Mouse (Mus musculus) lung, postnatal 0 days (tissue): ENCODE measurements around the gene Ext2. TPM values are rescaled to one million over a fixed set of nuclear protein-coding genes. Genes with fewer than 3 reads are reported as not detected.
A peak's percentile ranks its signal among the peaks of the same experiment; 100 is the strongest.

Experiments
- ATAC-seq: fragments of 200-750 bp; cut with Nextera tagmentation; 2 replicates; pipeline ENCODE4 v1.8.0; 2017; ENCODE audit warnings: moderate library complexity
- DNase-seq: peaks from one replicate; pipeline ENCODE4 v3.0.0-alpha.2; 2016; ENCODE audit warnings: low spot score
- H3K27ac ChIP-seq: fragments of 300-500 bp; sonication (generic); 2 replicates; pipeline ENCODE4 v1.5.1; 2014; ENCODE audit warnings: antibody characterized with exemption, mild to moderate bottlenecking, low read length, mixed read lengths
- H3K27me3 ChIP-seq: fragments of 300-500 bp; sonication (generic); replicated peaks from 2 replicates; pipeline ENCODE4 v1.6.1; 2014; ENCODE audit warnings: low read length, mixed read lengths; ENCODE audit not compliant: insufficient read depth
- H3K36me3 ChIP-seq: fragments of 300-500 bp; sonication (generic); 2 replicates; pipeline ENCODE4 v1.6.1; 2014; ENCODE audit warnings: low read length, mixed read lengths; ENCODE audit not compliant: insufficient read depth
- H3K4me1 ChIP-seq: fragments of 300-500 bp; sonication (generic); 2 replicates; pipeline ENCODE4 v1.6.1; 2014; ENCODE audit warnings: antibody characterized with exemption, low read depth, low read length, mixed read lengths; ENCODE audit not compliant: insufficient read depth
- H3K4me2 ChIP-seq: fragments of 300-500 bp; sonication (generic); replicated peaks from 2 replicates; pipeline ENCODE4 v1.6.1; 2014; ENCODE audit warnings: low read depth, mild to moderate bottlenecking, low read length, moderate library complexity, mixed read lengths
- H3K4me3 ChIP-seq: fragments of 300-500 bp; sonication (generic); 2 replicates; pipeline ENCODE4 v1.5.1; 2014; ENCODE audit warnings: low read depth, low read length
- H3K9ac ChIP-seq: fragments of 300-500 bp; sonication (generic); replicated peaks from 2 replicates; pipeline ENCODE4 v1.6.1; 2014; ENCODE audit warnings: low read depth, mild to moderate bottlenecking
- H3K9me3 ChIP-seq: fragments of 300-500 bp; sonication (generic); 2 replicates; pipeline ENCODE4 v1.6.1; 2016; ENCODE audit warnings: low read length, mixed read lengths
- CTCF ChIP-seq: IDR thresholded peaks from 2 replicates; pipeline ENCODE4 v1.5.1; 2016; ENCODE audit warnings: antibody characterized with exemption, mild to moderate bottlenecking
- EP300 ChIP-seq: IDR thresholded peaks from 2 replicates; pipeline ENCODE4 v1.6.1; 2016; ENCODE audit warnings: antibody characterized with exemption, mild to moderate bottlenecking, control low read depth
- WGBS: fragments of 180-500 bp; shearing (Covaris S2); extraction: QIAGEN DNeasy Blood & Tissue Kit; methylation state at CpG from one replicate; pipeline ENCODE4 v1.1.7; 2014; 5-methylcytosine and 5-hydroxymethylcytosine counted together
- polyA plus RNA-seq: library from polyadenylated mRNA; unstranded; fragments of >200 nt; fragmentation: Nextera tagmentation; extraction: Ambion mirVana; gene quantifications from 2 replicates; pipeline ENCODE4 v1.2.1, GENCODE M21; 2015

The Ext2 gene
- polyA plus RNA-seq, 1 experiment from 2014 or later, result 76.6 TPM

GRCm38 (mm10) chr2:93770895-93771294 lies 51.5 kb downstream of the Ext2 start:
- TF ChIP-seq EP300 (no peak), CTCF (no peak)

GRCm38 (mm10) chr2:93769875-93770274 lies 52.5 kb downstream of the Ext2 start:
- 79% methylated on average over 6 of the region's 6 CpGs for WGBS

More at GRCm38 (mm10) chr2:93770895-93771294, 51.5 kb downstream of the Ext2 start:
- no peaks in the 10 kb centered on the region for H3K27me3 ChIP-seq
- 77% methylated on average over 4 of the region's 4 CpGs for WGBS
- no peak overlapping the region for H3K9ac ChIP-seq
- no peak overlapping the region for H3K4me3 ChIP-seq
- DNase-seq (no peak), ATAC-seq (no peak)
- H3K4me1 ChIP-seq, result peaks cover 6% of the 10 kb centered on the region; the same call in 1 of the 2 replicates
- H3K27ac ChIP-seq, result no peak overlapping the region
- no peaks in the 10 kb centered on the region for H3K36me3 ChIP-seq
- no peak overlapping the region for H3K4me2 ChIP-seq
- no peaks in the 10 kb centered on the region for H3K9me3 ChIP-seq

GRCm38 (mm10) chr2:93765721-93766120 lies 56.6 kb downstream of the Ext2 start:
- no peak overlapping the region for H3K9ac ChIP-seq
- WGBS, result 95% methylated on average over 5 of the region's 5 CpGs
- no peaks in the 10 kb centered on the region for H3K4me1 ChIP-seq
- no peaks in the 10 kb centered on the region for H3K9me3 ChIP-seq
- no peaks in the 10 kb centered on the region for H3K27me3 ChIP-seq
- TF ChIP-seq EP300 (no peak), CTCF (no peak)
- no peak for ATAC-seq
- peaks cover 6% of the 10 kb centered on the region for H3K36me3 ChIP-seq
- H3K4me3 ChIP-seq, result no peak overlapping the region
- H3K27ac ChIP-seq, result no peak overlapping the region
- no peak for DNase-seq
- no peak overlapping the region for H3K4me2 ChIP-seq

More at GRCm38 (mm10) chr2:93769875-93770274, 52.5 kb downstream of the Ext2 start:
- Histone ChIP-seq H3K27me3 (no peaks in the 10 kb centered on the region), H3K36me3 (no peaks in the 10 kb centered on the region), H3K4me2 (no peak overlapping the region), H3K4me3 (no peak overlapping the region), H3K27ac (no peak overlapping the region), H3K9ac (no peak overlapping the region), H3K4me1 (peaks cover 6% of the 10 kb centered on the region; the same call in 1 of the 2 replicates), H3K9me3 (no peaks in the 10 kb centered on the region)
- TF ChIP-seq CTCF (no peak), EP300 (no peak)
- no peak for DNase-seq
- ATAC-seq, result no peak

- TF ChIP-seq EP300, result no peak
- no peak for TF ChIP-seq CTCF
- no peaks in the 10 kb centered on the region for H3K4me1 ChIP-seq
- H3K9ac ChIP-seq, result no peak overlapping the region
- H3K36me3 ChIP-seq, result peaks cover 10% of the 10 kb centered on the region
- no peaks in the 10 kb centered on the region for H3K27me3 ChIP-seq
- H3K4me3 ChIP-seq, result no peak overlapping the region
- H3K9me3 ChIP-seq, result no peaks in the 10 kb centered on the region
- H3K4me2 ChIP-seq, result no peak overlapping the region
- ATAC-seq (no peak; the same call in 1 of the 2 replicates), DNase-seq (peak; percentile 25)
- no peak overlapping the region for H3K27ac ChIP-seq
- WGBS, result 62% methylated on average over 3 of the region's 3 CpGs
Observed at GRCm38 (mm10) chr2:93764211-93764610, 58.2 kb downstream of the Ext2 start.

GRCm38 (mm10) chr2:93760389-93760788 lies 62.0 kb downstream of the Ext2 start:
- Histone ChIP-seq H3K36me3 (peaks cover 10% of the 10 kb centered on the region), H3K27ac (no peak overlapping the region), H3K9ac (no peak overlapping the region), H3K4me3 (no peak overlapping the region), H3K9me3 (no peaks in the 10 kb centered on the region), H3K27me3 (no peaks in the 10 kb centered on the region), H3K4me1 (no peaks in the 10 kb centered on the region), H3K4me2 (no peak overlapping the region)
- 96% methylated on average over 3 of the region's 3 CpGs for WGBS
- ATAC-seq (no peak), DNase-seq (no peak)
- TF ChIP-seq EP300 (no peak), CTCF (no peak)

GRCm38 (mm10) chr2:93759173-93759572 lies 63.2 kb downstream of the Ext2 start:
- DNase-seq (no peak), ATAC-seq (no peak)
- TF ChIP-seq EP300, result no peak
- no peak for TF ChIP-seq CTCF
- Histone ChIP-seq H3K27me3 (no peaks in the 10 kb centered on the region), H3K9ac (no peak overlapping the region), H3K36me3 (peaks cover 10% of the 10 kb centered on the region), H3K4me2 (no peak overlapping the region), H3K4me3 (no peak overlapping the region), H3K4me1 (no peaks in the 10 kb centered on the region), H3K27ac (no peak overlapping the region), H3K9me3 (no peaks in the 10 kb centered on the region)
- 43% methylated on average over 7 of the region's 7 CpGs for WGBS

- peaks cover 10% of the 10 kb centered on the region for H3K36me3 ChIP-seq
- whole genome bisulfite sequencing, result 60% methylated on average over 6 of the region's 6 CpGs
- DNase-seq, result no peak
- no peaks in the 10 kb centered on the region for H3K9me3 ChIP-seq
- H3K27ac ChIP-seq, result no peak overlapping the region
- no peak overlapping the region for H3K4me2 ChIP-seq
- TF ChIP-seq CTCF (no peak), EP300 (no peak)
- no peak overlapping the region for H3K4me3 ChIP-seq
- H3K27me3 ChIP-seq, result no peaks in the 10 kb centered on the region
- ATAC-seq, result no peak
- H3K9ac ChIP-seq, result no peak overlapping the region
- no peaks in the 10 kb centered on the region for H3K4me1 ChIP-seq
Observed at GRCm38 (mm10) chr2:93758298-93758697, 64.1 kb downstream of the Ext2 start.
